Mouse (Mus musculus) small intestine, adult 2 months (tissue): Measurements from ENCODE around the gene Apopt1.

ENCODE experiments used
- CTCF ChIP-seq: fragments of 200-500 bp; IDR thresholded peaks from 2 replicates; pipeline ENCODE4 v1.5.1; 2012; ENCODE audit warnings: low read depth, mild to moderate bottlenecking, control low read depth, inconsistent platforms, low read length, moderate library complexity, mixed read lengths; ENCODE audit not compliant: insufficient replicate concordance, insufficient read length; ENCODE audit errors: extremely low read depth
- POLR2A ChIP-seq: fragments of 200-500 bp; IDR thresholded peaks from 2 replicates; pipeline ENCODE4 v1.6.1; 2012; ENCODE audit warnings: low read depth, mild to moderate bottlenecking, control low read depth, inconsistent platforms, low read length, moderate library complexity

- TF ChIP-seq POLR2A, result peak; percentile 69
- no peak for TF ChIP-seq CTCF
Measured at GRCm38 (mm10) chr12:111758381-111759175, 45.5 kb downstream of the Apopt1 start, which contains the start of gene Klc1.
